Mouse (Mus musculus) urinary bladder, postnatal 14 days (tissue): ENCODE measurements around the gene Olfr600.
"Not testable (repeated sequence)": the region's sequence is repeated elsewhere in the genome, so short reads cannot be mapped to it uniquely, and the experiment has no call there.

Experiments
- DNase-seq: peaks from one replicate; pipeline ENCODE4 v3.0.0; 2021; ENCODE audit warnings: low spot score

The Olfr600 gene

GRCm38 (mm10) chr7:103349569-103349968 is at the start of gene Olfr600:
Olfr600 (minus strand) TSS chr7:103349669.
- DNase-seq, result no peak

GRCm38 (mm10) chr7:103398981-103399380 is 49.5 kb upstream of the Olfr600 start:
- no peak for DNase-seq

- no peak for DNase-seq
These were observed 48.3 kb upstream of the Olfr600 start for GRCm38 (mm10) chr7:103397758-103398157.

DNA sequence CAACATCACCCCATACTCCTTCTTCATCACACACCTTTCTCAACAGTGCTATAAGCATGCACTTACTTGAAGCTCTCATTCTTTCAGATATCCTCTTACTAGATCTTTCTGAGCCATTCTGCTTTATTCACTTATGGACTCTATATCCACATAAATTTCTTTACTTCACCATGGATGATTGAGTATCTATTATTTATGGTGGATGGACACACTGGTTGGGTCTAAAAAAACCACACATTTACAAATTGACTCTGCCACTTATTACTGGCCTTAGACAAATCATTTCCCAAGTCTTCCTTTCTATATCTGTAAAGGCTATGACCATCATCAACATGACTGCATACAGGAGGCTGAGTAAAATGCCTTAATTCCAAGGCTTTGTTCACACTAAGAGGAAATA is 36.6 kb upstream of the Olfr600 start, which contains the start of gene Olfr603:
Olfr603 (minus strand) TSS at position 101 of the 400 bp plus-strand sequence.
- no peak for DNase-seq

DNA sequence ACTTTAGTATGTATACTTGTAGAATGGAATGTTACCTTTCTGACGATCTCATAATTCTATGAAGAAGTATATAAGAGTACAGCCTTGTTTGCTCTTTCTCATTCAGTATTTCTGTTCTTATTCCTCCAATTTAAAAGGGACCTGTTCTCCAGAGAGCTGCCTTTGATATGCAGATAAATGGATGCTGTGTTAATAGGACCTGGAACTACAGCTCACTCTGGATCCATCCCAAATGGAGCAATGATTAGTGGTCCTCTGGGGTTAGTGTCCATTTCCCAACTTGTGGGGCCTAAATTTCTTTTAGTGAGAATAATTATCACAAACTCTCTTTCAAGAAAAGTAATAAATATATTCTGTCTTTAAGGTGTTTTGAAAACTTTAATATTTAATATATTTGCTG is 13.1 kb upstream of the Olfr600 start, which contains the start of gene Olfr601:
Olfr601 (minus strand) TSS at position 101 of the 400 bp plus-strand sequence.
- no peak for DNase-seq

GRCm38 (mm10) chr7:103335617-103336016 is 13.9 kb downstream of the Olfr600 start, which contains the start of gene Olfr599:
Olfr599 (plus strand) TSS chr7:103335917.
- no peak for DNase-seq

GRCm38 (mm10) chr7:103323268-103323667 is 26.2 kb downstream of the Olfr600 start, which contains the start of gene Olfr598:
Olfr598 (plus strand) TSS chr7:103323568.
- DNase-seq, result no peak

- DNase-seq, result not testable (repeated sequence)
These were observed 33.5 kb downstream of the Olfr600 start, which contains the start of gene Olfr597 for GRCm38 (mm10) chr7:103316015-103316414. Olfr597 (plus strand) TSS chr7:103316315.

DNA sequence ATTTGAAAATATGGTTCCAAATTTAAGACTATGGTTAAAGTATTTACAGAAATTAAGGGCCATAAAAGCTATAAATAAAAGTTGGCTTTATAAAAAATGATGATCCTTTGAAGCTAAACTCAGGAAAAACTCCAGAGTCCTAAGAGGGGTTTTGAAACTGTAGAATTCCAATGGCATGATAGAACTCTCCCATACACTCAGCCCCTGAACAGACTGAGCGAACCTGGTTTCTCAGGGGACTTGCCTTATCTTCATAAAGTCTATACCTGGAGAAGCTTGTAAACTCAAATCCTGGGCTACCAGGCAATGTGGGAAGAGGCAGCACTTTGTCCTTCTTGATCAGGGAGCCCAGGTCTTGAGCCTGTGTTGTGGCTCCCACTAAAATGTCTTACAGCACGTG is 44.1 kb downstream of the Olfr600 start, which contains the start of gene Olfr596:
Olfr596 (plus strand) TSS at position 301 of the 400 bp plus-strand sequence.
- DNase-seq, result not testable (repeated sequence)
